Mouse (Mus musculus): ENCODE results near the gene Mtcl1.

DNA sequence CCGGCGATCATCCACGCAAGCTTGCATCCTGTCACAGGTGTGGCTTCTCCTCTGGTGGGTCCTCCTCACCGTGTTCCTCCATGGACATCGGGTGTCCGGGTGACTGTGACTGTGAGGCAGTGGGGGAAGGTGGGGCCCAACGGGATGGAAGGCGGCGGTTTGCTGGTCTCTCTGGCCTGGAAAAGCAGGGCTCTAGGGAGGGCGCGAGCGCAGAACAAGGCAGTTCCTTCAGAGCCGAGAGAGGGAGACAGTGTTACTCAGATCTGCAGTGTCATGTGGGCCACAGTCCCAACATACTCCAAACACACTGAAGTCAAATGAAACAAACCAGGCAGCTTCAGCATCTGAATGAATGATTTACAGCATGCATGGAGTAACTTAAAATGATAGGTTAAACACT lies 111.6 kb downstream of the Mtcl1 start:
- TF ChIP-seq GATA1 (IDR thresholded peaks at IDR 0.05; ENCODE audit: borderline replicate concordance, low read length) (no peak), FLI1 (IDR thresholded peaks at IDR 0.05; ENCODE audit: low read length) (no peak)
